Mouse (Mus musculus) ES-E14 (cell line): ENCODE measurements around the gene Ubxn10.

Experiments
- HCFC1 ChIP-seq: IDR thresholded peaks from 2 replicates; pipeline ENCODE4 v1.6.1; 2012; ENCODE audit warnings: low read length, inconsistent platforms, borderline replicate concordance; ENCODE audit not compliant: insufficient read depth
- MAFK ChIP-seq: IDR thresholded peaks from 2 replicates; pipeline ENCODE4 v1.6.1; 2014; ENCODE audit warnings: mild to moderate bottlenecking, low read depth, low read length, inconsistent platforms; ENCODE audit not compliant: insufficient read depth
- ZNF384 ChIP-seq: IDR thresholded peaks from 2 replicates; pipeline ENCODE4 v1.6.1; 2012; ENCODE audit warnings: low read depth, low read length, inconsistent platforms

GRCm38 (mm10) chr4:138718586-138719263 is 18.2 kb downstream of the Ubxn10 start:
- TF ChIP-seq MAFK (no peak), ZNF384 (no peak), HCFC1 (no peak)
